Mouse (Mus musculus): Measurements from ENCODE around the gene Zfp277. TPM values are rescaled to one million over a fixed set of nuclear protein-coding genes. Genes with fewer than 3 reads are reported as not detected.

Gene Zfp277
- polyA plus RNA-seq, 1 experiment: 5.9 TPM

DNA sequence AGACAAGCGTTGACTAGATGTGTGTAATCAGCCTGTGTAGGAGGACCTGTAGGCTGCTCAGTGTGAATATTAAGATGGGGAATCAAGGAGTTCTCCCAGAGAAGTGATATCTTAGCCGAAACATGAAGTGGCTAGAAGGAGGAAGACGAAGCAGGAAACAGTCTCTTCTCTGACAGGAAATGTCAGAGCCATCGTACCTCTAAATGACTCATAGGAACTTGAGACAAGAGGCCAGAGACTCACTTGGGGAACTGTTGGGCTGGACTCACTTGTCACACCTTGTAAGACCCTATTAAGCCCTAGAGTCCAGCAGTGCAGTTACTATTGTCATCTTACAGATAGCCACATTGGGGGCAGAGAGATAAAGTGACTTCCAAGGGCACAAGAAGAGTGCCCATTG is 172.4 kb downstream of the Zfp277 start:
- 82% methylated on average over 4 of the region's 4 CpGs for WGBS
- DNase-seq (ENCODE audit: low read depth, low spot score): no peak

DNA sequence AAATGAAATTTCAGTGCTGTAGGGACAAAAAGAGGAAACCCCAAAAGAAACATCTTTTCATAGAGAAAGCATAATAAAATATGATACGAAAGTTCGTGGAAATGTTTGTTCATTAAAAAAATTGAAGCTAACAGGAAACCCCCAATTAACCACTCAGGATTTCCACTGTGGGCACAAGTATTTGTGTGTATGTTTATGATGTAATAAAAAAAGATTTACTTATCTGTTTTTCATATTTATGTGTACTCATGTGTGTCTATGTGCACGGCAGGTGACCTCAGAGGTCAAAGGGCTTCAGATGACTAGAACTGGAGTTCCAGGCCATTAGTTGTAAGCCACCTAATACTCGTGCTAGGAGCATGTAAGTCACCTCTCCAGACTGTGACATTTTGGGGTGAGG is 173.0 kb downstream of the Zfp277 start:
- 66% methylated on average over 4 of the region's 4 CpGs for WGBS
- no peak for DNase-seq (ENCODE audit: low read depth, low spot score)

DNA sequence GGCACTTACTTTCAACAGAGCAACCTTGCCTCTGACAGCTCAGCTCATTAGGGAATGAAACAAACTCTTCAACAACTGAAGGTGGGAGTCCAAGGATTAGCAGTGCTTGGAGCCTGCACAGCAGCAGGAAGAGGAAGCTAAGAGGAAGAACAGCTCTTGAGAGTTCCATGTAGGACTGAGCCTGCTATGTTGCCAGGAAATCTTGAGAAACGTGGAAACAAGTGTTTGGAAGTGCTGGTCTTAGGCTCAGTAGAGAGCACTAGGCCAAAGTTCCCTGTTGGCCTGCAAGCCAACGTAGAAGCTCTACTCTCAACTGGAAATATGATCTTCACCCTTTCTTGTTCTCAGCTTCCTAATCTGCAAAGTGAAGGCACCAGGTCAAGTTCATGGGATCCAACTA is 177.4 kb downstream of the Zfp277 start:
- WGBS: 67% methylated on average over 2 of the region's 2 CpGs
- no peak for DNase-seq (ENCODE audit: low read depth, low spot score)

Other genes with a start within 250 kb of the Zfp277 start
- gene Lsmem1, start 246.4 kb downstream of the Zfp277 start, polyA plus RNA-seq (2012; rRNA removed): not detected in 2 replicates
- gene Ifrd1, start 197.4 kb downstream of the Zfp277 start, polyA plus RNA-seq (2012; rRNA removed): 15.3 and 33.9 TPM in 2 replicates
- gene Dock4, start 50 bp upstream of the Zfp277 start, polyA plus RNA-seq (2012; rRNA removed): 0.69 and 1.1 TPM in 2 replicates

Data from large intestine, adult 2 months (tissue).